Mouse (Mus musculus) monocyte, adult 59 days (primary cell): ENCODE results near the gene Crb2. TPM values are rescaled to one million over a fixed set of nuclear protein-coding genes. Genes with fewer than 3 reads are reported as not detected.

Experiments
- total RNA-seq, 2 experiments: library from RNA; stranded (reverse); gene quantifications; one replicate each; pipeline ENCODE4 v1.2.4; 2023

Crb2 gene
- under 1 TPM; 0.09 to 0.16 TPM for total RNA-seq

GRCm38 (mm10) chr2:37776016-37776415 lies at the start of gene Crb2:
Gene Crb2, plus strand, starts transcription at chr2:37776249.

Other genes starting within 250 kb of the Crb2 start
- gene Strbp, start 72.4 kb upstream of the Crb2 start, total RNA-seq = 10 to 100 TPM; 11.6 to 16.2 TPM